Mouse (Mus musculus): ENCODE results near the gene Bag6. TPM values are rescaled to one million over a fixed set of nuclear protein-coding genes. Genes with fewer than 3 reads are reported as not detected.

Gene Bag6
- total and polyA plus RNA-seq, 3 experiments, result 389 to 470 (median 403) TPM

DNA sequence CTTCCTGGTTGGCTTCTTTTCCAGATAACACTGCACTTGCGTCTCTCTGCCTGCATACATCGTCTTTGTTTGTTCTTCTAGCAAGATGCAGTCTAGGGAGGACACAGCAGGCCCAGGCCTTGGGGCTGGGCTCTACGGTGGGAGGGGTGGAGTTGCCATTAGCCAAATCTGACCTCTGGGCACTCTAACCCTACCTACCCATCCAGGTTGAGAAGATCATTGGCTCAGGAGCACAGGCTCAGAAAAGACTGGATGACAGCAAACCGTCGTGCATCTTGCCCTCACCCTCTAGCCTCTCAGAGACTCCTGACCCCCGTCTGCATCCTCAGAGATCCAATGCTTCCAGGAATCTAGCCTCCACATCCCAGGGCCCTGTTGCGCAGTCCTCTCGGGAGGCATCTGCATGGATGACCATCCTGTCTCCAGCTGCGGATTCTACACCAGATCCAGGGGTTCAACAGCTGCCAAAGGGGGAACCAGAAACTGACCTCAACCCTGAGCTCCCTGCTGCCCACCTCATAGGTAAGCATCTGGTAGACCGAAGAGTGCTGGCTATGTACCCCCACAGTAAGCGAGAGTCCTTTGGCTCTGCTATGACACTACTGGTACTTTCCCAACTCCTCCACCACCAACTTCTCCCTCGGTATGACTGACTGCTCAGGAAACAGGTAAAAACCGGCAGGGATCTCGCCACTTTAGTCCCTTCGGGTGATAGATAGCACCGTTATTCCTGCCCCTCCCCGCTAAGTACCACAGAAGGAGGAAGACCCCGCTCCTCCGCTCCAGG is 60.1 kb downstream of the Bag6 start:
- no peak for DNase-seq

DNA sequence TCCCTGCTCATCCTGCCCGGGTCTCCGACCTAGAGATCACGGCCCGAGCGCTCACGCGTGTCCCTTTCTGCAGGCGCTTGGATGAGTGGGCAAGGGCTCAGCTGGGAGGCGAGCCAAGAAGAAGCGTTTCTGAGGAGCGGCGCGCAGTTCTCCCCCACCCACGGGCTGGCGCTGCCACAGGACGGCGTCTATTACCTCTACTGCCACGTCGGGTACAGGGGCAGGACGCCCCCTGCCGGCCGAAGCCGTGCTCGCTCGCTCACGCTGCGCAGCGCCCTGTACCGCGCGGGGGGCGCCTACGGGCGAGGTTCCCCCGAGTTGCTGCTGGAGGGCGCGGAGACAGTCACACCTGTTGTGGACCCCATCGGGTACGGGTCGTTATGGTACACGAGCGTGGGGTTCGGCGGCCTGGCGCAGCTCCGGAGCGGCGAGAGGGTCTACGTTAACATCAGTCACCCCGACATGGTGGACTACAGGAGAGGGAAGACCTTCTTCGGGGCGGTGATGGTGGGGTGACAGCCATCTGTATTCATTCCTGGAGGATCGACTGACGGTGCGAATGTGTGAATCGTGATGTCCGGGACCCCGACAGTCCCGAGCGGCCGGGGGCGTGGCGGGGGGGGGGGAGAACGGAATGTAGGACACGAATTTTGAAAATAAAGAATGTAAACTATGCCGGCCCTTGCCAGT is 60.8 kb downstream of the Bag6 start:
- peak; percentile 84 for DNase-seq

DNA sequence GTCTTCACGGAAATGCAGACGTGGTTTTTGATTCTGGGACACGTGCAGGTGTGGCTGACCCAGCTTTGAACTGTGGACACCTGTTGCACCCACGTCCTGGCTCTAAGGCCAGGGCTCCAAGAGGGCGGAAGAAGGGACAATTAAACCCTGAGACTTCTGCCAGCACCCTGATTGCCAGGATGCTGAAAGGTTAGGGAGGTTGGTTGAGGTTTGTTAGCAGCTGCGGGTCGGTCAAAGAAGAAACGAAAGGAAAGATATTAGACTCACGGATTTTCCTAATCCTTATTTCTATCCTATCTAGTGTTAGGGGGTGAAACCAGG is 61.3 kb downstream of the Bag6 start:
- no peak for DNase-seq

Small RNA genes lying within 50 kb of the gene (microRNA-seq; reads per million reads assigned to microRNA genes)
- gene Mir6973a, result 0 reads per million in 2 experiments

Other genes with a start within 250 kb of the Bag6 start
Only the 30 nearest of the 41 such genes appear.
- gene Lsm2, start 153.3 kb upstream of the Bag6 start, total RNA-seq (2021), result 10 to 100 TPM; 32.9 to 45.8 TPM
- 82.4 and 84.8 TPM in 2 replicates for gene Lsm2, start 153.3 kb upstream of the Bag6 start, polyA plus RNA-seq (2012; rRNA removed)
- gene Vars, start 134.2 kb upstream of the Bag6 start, total RNA-seq (2021), result 10 to 100 TPM; 57.9 to 60.2 TPM
- 178 and 214 TPM in 2 replicates for gene Vars, start 134.2 kb upstream of the Bag6 start, polyA plus RNA-seq (2012; rRNA removed)
- under 1 TPM; 0.26 to 0.55 TPM for gene Vwa7, start 118.6 kb upstream of the Bag6 start, total RNA-seq (2021)
- 0.97 and 1.8 TPM in 2 replicates for gene Vwa7, start 118.6 kb upstream of the Bag6 start, polyA plus RNA-seq (2012; rRNA removed)
- gene Sapcd1, start 107.2 kb upstream of the Bag6 start, total RNA-seq (2021), result under 1 TPM in 1 of 2 experiments, not detected in 1; 0.79 TPM
- gene Sapcd1, start 107.2 kb upstream of the Bag6 start, polyA plus RNA-seq (2012; rRNA removed), result 0.83 and 2.0 TPM in 2 replicates
- under 1 TPM; 0.75 to 0.93 TPM for gene Msh5, start 88.4 kb upstream of the Bag6 start, total RNA-seq (2021)
- gene Msh5, start 88.4 kb upstream of the Bag6 start, polyA plus RNA-seq (2012; rRNA removed), result 1.3 and 1.7 TPM in 2 replicates
- gene Clic1, start 85.2 kb upstream of the Bag6 start, total RNA-seq (2021), result 100 to 1,000 TPM in 1 of 2 experiments, 10 to 100 TPM in 1; 80.8 to 136 TPM
- gene Clic1, start 85.2 kb upstream of the Bag6 start, polyA plus RNA-seq (2012; rRNA removed), result 62.2 and 64.1 TPM in 2 replicates
- 10 to 100 TPM in 1 of 2 experiments, 1 to 10 TPM in 1; 7.2 to 26.6 TPM for gene Ddah2, start 76.1 kb upstream of the Bag6 start, total RNA-seq (2021)
- 25.9 and 35.6 TPM in 2 replicates for gene Ddah2, start 76.1 kb upstream of the Bag6 start, polyA plus RNA-seq (2012; rRNA removed)
- gene Ly6g6c, start 69.8 kb upstream of the Bag6 start, total RNA-seq (2021), result not detected
- gene Ly6g6c, start 69.8 kb upstream of the Bag6 start, polyA plus RNA-seq (2012; rRNA removed), result not detected in 2 replicates
- not detected for gene Mpig6b, start 69.0 kb upstream of the Bag6 start, total RNA-seq (2021)
- 0.06 TPM in 1 of 2 replicates, not detected in the other for gene Mpig6b, start 69.0 kb upstream of the Bag6 start, polyA plus RNA-seq (2012; rRNA removed)
- gene Ly6g6e, start 58.3 kb upstream of the Bag6 start, total RNA-seq (2021), result not detected
- gene Ly6g6e, start 58.3 kb upstream of the Bag6 start, polyA plus RNA-seq (2012; rRNA removed), result 0.21 and 0.34 TPM in 2 replicates
- gene Ly6g6d, start 57.1 kb upstream of the Bag6 start, total RNA-seq (2021), result under 1 TPM in 1 of 2 experiments, not detected in 1; 0.45 TPM
- 0.57 and 1.1 TPM in 2 replicates for gene Ly6g6d, start 57.1 kb upstream of the Bag6 start, polyA plus RNA-seq (2012; rRNA removed)
- not detected for gene Ly6g6f, start 49.6 kb upstream of the Bag6 start, total RNA-seq (2021)
- gene Ly6g6f, start 49.6 kb upstream of the Bag6 start, polyA plus RNA-seq (2012; rRNA removed), result not detected in 2 replicates
- 10 to 100 TPM; 71.8 to 95.8 TPM for gene Abhd16a, start 45.9 kb upstream of the Bag6 start, total RNA-seq (2021)
- gene Abhd16a, start 45.9 kb upstream of the Bag6 start, polyA plus RNA-seq (2012; rRNA removed), result 219 and 291 TPM in 2 replicates
- not detected for gene Ly6g5c, start 26.9 kb upstream of the Bag6 start, total RNA-seq (2021)
- gene Ly6g5c, start 26.9 kb upstream of the Bag6 start, polyA plus RNA-seq (2012; rRNA removed), result not detected in 2 replicates
- gene Ly6g5b, start 19.8 kb upstream of the Bag6 start, total RNA-seq (2021), result under 1 TPM; 0.23 to 0.35 TPM
- gene Ly6g5b, start 19.8 kb upstream of the Bag6 start, polyA plus RNA-seq (2012; rRNA removed), result 0.42 and 0.52 TPM in 2 replicates
- gene Gpank1, start 13.7 kb upstream of the Bag6 start, total RNA-seq (2021), result 10 to 100 TPM; 12.4 to 12.8 TPM
- gene Gpank1, start 13.7 kb upstream of the Bag6 start, polyA plus RNA-seq (2012; rRNA removed), result 13.3 and 15.8 TPM in 2 replicates
- gene Csnk2b, start 13.1 kb upstream of the Bag6 start, total RNA-seq (2021), result 100 to 1,000 TPM; 212 to 337 TPM
- 358 and 360 TPM in 2 replicates for gene Csnk2b, start 13.1 kb upstream of the Bag6 start, polyA plus RNA-seq (2012; rRNA removed)
- gene D17H6S53E, start 8.8 kb upstream of the Bag6 start, total RNA-seq (2021), result 10 to 100 TPM; 23.4 to 32.0 TPM
- 27.7 and 45.5 TPM in 2 replicates for gene D17H6S53E, start 8.8 kb upstream of the Bag6 start, polyA plus RNA-seq (2012; rRNA removed)
- under 1 TPM in 1 of 2 experiments, not detected in 1; 0.78 TPM for gene Apom, start 3.1 kb upstream of the Bag6 start, total RNA-seq (2021)
- gene Apom, start 3.1 kb upstream of the Bag6 start, polyA plus RNA-seq (2012; rRNA removed), result 0.22 TPM in 1 of 2 replicates, not detected in the other
- 100 to 1,000 TPM; 205 to 258 TPM for gene Prrc2a, start 29.7 kb downstream of the Bag6 start, total RNA-seq (2021)
- gene Prrc2a, start 29.7 kb downstream of the Bag6 start, polyA plus RNA-seq (2012; rRNA removed), result 598 and 625 TPM in 2 replicates
- 1 to 10 TPM; 3.4 to 6.4 TPM for gene Aif1, start 40.9 kb downstream of the Bag6 start, total RNA-seq (2021)
- 0.30 and 0.46 TPM in 2 replicates for gene Aif1, start 40.9 kb downstream of the Bag6 start, polyA plus RNA-seq (2012; rRNA removed)
- gene Lst1, start 53.3 kb downstream of the Bag6 start, total RNA-seq (2021), result 1 to 10 TPM; 5.0 to 7.6 TPM
- gene Lst1, start 53.3 kb downstream of the Bag6 start, polyA plus RNA-seq (2012; rRNA removed), result 3.6 and 4.6 TPM in 2 replicates
- 1 to 10 TPM; 1.8 to 7.7 TPM for gene Ltb, start 59.3 kb downstream of the Bag6 start, total RNA-seq (2021)
- 5.8 and 8.5 TPM in 2 replicates for gene Ltb, start 59.3 kb downstream of the Bag6 start, polyA plus RNA-seq (2012; rRNA removed)
- gene Tnf, start 66.8 kb downstream of the Bag6 start, total RNA-seq (2021), result under 1 TPM; 0.35 to 0.52 TPM
- 0.62 and 1.0 TPM in 2 replicates for gene Tnf, start 66.8 kb downstream of the Bag6 start, polyA plus RNA-seq (2012; rRNA removed)
- under 1 TPM; 0.26 to 0.35 TPM for gene Lta, start 70.2 kb downstream of the Bag6 start, total RNA-seq (2021)
- gene Lta, start 70.2 kb downstream of the Bag6 start, polyA plus RNA-seq (2012; rRNA removed), result 0.18 and 0.33 TPM in 2 replicates
- not detected for gene Gm16181, start 85.7 kb downstream of the Bag6 start, total RNA-seq (2021)
- 0.31 and 1.3 TPM in 2 replicates for gene Gm16181, start 85.7 kb downstream of the Bag6 start, polyA plus RNA-seq (2012; rRNA removed)
- 1 to 10 TPM; 5.6 to 5.7 TPM for gene Atp6v1g2, start 98.5 kb downstream of the Bag6 start, total RNA-seq (2021)
- gene Atp6v1g2, start 98.5 kb downstream of the Bag6 start, polyA plus RNA-seq (2012; rRNA removed), result 7.2 and 8.5 TPM in 2 replicates
- gene Nfkbil1, start 100.6 kb downstream of the Bag6 start, total RNA-seq (2021), result 10 to 100 TPM; 14.1 to 19.4 TPM
- gene Nfkbil1, start 100.6 kb downstream of the Bag6 start, polyA plus RNA-seq (2012; rRNA removed), result 52.3 and 57.6 TPM in 2 replicates
- gene Ddx39b, start 106.6 kb downstream of the Bag6 start, total RNA-seq (2021), result 100 to 1,000 TPM; 192 to 200 TPM
- gene Ddx39b, start 106.6 kb downstream of the Bag6 start, polyA plus RNA-seq (2012; rRNA removed), result 164 and 180 TPM in 2 replicates
- 100 to 1,000 TPM; 172 to 281 TPM for gene H2-D1, start 127.6 kb downstream of the Bag6 start, total RNA-seq (2021)
- gene H2-D1, start 127.6 kb downstream of the Bag6 start, polyA plus RNA-seq (2012; rRNA removed), result 473 and 543 TPM in 2 replicates

All from adrenal gland, adult 2 months (tissue).